Mouse (Mus musculus): ENCODE results near the gene Ccdc144b.
A peak's percentile ranks its signal among the peaks of the same experiment; 100 is the strongest.

Ccdc144b gene

DNA sequence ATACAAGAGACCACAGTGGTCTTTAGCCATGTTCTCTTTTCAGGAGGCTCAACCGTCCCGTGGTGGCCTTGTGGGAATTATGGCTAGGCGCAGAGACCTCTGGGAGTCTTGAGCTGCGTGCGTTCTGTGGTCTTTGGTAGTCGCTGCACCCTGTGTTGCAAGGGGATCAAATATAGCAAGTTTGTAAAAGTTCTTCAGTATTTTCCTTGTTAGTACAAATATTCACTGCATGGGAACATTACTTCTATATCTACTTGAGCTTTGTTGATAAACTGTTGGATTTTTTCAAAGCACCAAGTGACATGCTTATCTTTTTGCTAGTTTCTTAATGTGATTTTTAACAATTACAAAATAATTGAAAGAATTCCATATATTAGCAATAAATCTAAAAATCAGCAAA, at the start of gene Ccdc144b:
TSS of gene Ccdc144b (minus strand) at position 101 of the 400 bp plus-strand sequence.
- no peak for DNase-seq (ENCODE audit: low spot score)

DNA sequence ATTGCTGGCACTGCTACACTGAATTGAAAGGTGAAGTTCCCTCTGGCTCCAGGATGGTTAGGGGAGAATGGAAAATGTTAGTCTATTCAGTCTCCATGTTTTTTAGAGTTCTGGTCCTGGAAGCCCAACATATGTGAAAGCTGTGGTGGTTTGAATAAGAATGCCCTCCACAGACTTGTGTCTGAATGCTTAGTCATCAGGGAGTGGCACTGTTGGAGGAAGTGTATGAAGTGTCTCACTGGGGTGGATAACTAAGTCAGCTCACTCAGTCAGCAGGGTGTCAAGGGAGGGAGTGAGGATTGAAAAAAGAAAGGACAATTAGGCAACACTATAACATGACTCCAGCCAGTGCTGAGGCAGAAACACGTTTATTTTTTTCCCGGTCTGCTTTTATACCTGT, 42.0 kb upstream of the Ccdc144b start:
- no peak for DNase-seq (ENCODE audit: low spot score)

DNA sequence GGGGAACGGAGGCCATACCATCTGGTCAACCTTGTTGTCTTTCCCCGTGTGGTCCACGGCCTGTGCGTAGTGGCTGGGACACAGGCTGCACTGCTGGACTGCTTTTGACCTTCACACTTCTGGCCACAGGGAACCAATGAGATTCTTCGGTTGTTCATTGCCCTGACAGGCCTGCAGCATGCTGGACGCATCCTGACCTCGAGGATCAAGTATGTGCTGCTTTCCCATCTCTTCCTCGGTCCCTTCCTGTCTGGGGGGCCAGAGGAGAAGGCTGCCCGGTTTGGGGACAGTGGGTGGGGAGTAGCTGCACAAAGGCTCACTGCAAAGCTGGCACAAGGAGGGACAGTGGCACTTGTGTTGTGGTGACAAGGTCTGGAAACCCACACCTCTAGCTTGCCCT, 34.2 kb upstream of the Ccdc144b start:
- DNase-seq (ENCODE audit: low spot score), result no peak

DNA sequence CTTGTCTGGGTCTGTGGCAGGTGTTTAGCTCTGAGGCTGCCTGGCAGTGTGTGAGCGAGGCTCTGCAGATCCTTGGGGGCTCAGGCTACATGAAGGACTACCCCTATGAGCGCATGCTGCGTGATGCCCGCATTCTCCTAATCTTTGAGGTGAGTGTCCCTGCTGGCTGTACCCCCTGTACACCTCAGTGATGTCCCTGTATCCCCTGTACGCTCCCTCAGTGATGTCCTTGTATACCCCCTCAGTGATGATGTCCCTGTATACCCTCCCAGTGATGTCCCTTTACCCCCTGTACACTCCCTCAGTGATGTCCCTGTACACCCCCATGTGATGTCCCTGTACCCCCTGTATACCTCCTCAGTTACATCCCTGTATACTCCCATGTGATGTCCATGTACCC, 32.0 kb upstream of the Ccdc144b start:
- DNase-seq (ENCODE audit: low spot score), result no peak

DNA sequence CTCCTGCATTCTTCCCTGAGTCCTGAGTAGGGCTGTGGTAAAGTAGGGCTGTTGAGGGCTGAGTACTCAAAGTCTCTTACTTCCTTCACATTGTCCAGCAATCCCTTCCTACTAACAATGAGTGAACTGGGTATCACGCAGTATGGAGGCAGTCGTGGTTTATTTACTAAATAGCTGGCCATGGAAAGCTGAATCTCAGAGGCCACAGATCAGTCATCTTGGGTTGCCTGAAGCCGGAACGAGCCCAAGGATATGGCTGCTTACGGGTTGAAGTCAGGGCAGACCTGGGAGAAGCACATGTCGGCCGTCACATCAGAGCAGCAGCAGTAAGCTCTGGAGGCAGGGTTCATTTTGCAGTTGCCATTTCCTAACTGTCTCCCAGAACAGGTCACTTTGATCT, 30.0 kb upstream of the Ccdc144b start:
- no peak for DNase-seq (ENCODE audit: low spot score)

DNA sequence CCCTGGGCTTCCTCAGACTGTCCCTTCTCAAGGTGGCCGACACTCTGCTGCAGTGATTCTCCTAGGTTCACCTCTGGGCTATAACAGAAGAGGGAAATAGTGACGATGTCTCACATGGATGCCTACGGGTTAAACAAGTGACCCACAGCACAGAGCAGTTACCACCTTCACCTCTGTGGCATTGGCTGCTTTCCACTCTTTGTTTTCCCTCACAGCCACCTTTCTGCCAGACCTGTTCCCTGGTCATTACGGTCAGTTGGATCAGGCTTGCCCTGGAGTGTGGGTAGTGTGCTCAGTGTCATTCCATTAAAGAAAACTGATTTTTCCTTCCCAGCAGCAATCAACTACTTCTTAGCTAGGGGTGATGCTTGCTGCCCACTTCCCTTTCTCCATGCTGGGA, 29.5 kb upstream of the Ccdc144b start:
- DNase-seq (ENCODE audit: low spot score), result no peak

DNA sequence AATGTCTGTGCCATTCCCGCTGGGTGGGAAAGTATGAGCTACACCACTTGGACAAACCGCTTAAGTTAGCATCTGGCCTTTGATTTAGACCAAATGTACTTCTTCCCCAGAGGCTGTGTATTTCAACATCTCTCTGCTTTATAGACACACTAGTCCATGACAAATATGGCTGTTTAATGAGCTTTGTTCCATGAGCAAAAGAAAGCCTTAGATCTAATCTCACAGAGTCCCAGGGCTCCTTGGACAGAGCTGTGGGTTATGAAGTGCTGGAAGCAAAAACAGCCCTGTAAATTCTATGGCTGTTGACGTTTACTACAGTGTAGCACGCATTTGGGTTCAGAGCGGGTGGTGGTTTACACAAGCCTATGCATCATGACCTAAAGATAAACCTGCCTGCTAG, 27.4 kb upstream of the Ccdc144b start:
- DNase-seq (ENCODE audit: low spot score), result no peak

DNA sequence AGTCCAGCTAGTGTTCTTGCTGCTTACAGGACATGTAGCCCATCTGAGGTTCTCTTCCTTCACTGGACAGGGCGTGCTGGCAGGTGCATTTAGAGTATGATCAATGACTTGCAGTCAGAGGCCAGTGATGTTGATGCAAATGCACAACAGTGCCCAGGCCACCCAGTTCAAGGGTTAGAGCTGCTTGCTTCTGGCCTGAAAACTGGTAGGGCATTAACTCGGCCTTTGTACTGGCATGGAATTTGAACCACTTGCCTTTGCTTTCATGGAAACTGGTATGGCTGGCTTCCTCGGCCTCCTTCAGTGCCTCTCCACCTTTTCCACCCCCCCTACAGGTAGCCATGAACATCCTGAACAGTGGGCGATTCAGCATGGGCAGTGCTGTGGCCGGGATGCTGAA, 26.5 kb upstream of the Ccdc144b start:
- DNase-seq (ENCODE audit: low spot score), result no peak

DNA sequence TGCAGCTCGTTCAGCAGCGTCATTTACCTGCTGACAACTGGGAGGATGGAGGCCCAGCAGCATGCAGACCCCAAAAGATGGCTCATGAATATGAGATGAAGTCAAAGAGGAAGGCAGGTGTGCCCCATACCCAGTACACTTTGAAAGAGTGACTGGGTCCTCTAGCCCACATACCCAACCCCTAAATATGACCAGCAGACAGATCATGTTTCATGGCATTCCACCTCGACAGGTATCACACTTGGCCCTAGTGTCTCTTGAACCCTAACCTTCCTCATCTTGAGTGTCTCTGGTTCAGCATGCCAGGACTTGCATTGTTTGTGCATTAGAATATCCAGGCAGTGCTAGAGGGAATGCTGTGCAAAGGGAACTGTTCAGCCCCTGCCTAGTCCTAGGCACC, 24.0 kb upstream of the Ccdc144b start:
- no peak for DNase-seq (ENCODE audit: low spot score)

DNA sequence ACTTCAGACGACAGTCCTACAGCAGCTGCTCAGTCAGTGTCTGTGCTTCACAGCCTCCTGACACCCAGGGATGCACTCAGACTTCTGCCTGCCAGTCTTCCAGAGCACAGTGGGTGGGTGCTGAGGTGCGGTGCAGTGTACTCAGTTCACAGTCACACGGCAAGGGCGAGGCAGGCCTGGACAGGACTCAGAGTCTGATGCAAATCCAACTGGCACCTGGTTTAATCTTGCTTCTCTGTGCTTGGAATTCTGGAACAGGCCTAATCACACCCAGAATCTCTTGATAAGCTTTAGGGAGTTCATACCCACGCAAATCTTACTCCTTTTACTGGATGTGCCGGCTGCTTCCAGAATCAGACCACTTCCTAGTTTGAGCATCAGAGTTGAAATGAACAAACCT, 22.1 kb upstream of the Ccdc144b start:
- DNase-seq (ENCODE audit: low spot score), result no peak

DNA sequence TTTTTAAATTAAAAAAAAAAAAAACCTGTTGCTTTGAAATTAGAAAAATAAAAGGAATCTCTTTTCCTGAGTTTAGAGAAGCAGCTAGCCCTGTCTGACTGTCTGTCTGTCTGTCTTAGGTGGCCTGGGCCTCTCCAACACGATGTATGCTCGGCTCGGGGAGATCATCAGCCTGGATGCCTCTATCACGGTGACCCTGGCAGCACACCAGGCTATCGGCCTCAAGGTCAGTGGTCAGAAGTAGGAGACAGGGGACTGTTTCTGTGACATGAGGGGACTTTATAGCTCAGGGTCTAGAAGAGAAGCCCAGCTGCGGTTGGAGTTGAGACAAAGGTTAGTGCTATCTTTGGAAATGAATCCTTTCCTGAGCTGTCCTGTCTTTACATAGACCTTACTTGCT, 20.9 kb upstream of the Ccdc144b start:
- no peak for DNase-seq (ENCODE audit: low spot score)

DNA sequence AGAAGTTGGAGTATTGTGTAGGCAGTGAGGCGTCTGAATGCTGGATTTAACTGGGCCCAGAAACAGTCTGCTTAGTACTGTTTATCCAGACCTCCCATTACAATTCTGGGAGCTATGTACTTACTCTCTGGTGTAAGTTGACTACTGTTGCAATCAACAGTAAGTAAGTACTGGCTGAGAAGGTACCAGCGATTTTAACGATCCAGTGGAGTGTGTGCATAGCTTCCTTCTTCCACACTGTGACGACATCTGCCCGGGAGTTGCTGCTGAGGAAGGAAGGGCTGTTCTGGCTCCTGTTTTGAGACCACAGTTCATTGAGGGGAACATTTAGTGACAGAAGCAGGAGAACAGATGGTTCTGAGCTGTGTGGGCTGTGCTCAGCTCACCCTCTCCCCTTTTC, 17.7 kb upstream of the Ccdc144b start:
- no peak for DNase-seq (ENCODE audit: low spot score)

DNA sequence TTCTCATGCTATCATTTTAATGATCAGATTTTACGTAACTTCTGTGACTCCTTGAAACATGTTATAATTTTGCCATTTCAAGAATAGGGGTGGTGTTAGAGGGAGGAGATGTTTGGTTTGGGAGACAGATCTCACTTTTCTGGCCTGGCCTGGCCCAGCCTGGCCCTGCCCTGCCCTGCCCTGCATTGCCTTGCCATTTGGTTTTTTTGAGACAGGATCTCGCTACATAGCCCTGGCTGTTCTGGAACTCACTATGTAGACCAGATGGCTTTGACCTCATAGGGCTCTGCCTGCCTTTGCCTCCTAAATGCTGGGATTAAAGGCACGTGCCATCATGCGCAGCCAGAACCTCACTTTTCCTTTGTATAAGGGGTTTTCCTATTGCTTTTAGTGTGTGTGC, 17.1 kb upstream of the Ccdc144b start:
- no peak for DNase-seq (ENCODE audit: low spot score)

DNA sequence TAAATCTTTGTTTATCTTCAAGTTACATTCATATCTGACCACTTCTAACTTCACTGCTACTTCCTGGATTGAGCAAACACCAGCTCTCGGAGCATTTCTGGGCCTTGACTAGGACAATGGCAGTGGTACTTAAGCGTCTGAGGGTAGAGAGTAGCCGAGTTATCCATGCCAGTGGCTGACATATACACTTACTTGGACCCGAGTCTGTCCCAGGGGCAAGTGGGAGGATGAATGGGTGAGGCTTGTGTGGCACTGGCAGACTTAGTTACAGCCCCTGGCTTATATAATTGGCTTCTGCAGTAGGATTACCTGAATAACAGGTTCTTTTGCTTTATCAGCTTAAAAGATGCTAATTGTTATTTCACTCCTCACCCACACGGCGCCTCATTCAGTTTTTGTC, 14.4 kb upstream of the Ccdc144b start:
- no peak for DNase-seq (ENCODE audit: low spot score)

DNA sequence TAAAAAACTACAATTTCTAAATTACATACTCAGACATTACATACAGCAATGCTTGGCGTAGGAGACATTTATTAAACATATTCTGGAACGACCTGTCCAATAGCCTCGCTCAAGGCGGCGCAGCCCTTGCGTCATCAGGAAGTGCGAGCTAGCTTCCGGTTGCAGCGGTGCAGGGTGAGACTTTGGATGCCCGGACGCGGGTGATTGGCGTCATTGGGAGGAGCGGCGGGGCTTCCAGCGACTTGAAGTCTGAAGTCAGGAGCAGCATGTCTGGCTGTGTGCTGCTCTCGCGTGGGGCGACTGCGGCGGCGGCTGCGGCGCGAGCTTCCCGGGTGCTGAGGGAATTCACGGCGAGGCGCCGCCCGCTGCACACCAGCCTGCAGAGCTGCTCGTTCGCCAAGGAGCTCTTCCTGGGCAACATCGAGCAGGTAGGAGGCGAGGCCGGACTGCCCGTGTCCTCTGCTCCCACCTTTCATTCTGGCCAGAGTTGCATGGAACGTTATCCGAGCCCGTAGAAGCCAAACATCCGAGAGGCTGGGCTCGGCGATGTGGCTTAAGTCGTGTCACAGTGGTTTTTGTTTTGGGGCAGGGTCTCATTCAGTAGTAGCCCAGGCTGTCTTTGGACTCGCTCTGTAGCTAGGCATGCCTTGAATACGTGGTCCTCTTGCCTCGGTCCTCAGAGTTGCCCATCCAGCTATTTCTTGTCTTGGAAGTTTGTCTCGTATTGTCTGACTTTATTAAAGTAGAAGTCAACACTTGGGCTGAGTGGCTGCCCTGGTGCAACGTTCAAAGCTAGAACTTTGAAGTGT, 12.7 kb upstream of the Ccdc144b start, which contains the start of gene Acad9:
TSS of gene Acad9 (plus strand) at position 137 of the 809 bp plus-strand sequence.
- peak; percentile 97 for DNase-seq (ENCODE audit: low spot score)

DNA sequence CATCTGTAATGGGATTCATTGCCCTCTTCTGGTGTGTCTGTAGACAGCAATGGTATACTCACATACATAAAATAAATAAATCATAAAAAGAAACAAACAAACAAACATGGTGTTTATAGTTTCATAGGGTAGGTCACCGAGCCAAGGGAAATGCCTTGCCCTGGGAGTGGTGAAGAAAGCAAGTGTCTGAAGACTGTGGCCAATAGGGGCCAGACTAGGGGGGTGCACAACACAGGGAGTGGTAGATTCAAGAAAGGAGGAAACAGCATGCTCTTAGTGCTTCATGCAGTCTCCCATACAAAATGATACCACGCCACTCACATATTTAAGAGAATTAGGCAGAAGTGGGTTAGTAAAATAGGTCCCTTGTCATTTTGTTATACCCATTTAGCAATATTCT, 11.8 kb upstream of the Ccdc144b start:
- DNase-seq (ENCODE audit: low spot score), result no peak

DNA sequence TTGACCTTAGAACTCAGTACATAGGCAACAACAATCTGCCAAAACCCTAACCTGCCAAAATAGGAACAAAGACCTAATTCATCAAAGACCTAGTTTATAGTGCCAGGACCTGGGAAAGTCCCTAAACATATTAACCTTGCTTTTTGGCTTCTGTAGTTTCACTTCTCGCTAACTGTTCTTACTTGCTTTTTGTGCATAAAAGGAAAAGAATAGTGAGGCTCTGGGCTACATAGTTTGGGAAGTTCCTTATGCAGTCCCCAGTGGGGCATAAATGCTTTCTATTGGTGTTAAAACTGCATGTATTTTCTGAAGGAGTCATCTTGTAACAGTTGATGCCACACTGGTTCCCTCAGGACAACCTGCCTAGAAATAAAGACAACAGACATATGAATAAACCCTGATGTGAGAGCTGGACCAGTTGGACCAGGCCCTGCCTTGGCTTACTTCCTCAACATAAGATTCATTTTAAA, 11.3 kb upstream of the Ccdc144b start:
- DNase-seq (ENCODE audit: low spot score), result no peak

DNA sequence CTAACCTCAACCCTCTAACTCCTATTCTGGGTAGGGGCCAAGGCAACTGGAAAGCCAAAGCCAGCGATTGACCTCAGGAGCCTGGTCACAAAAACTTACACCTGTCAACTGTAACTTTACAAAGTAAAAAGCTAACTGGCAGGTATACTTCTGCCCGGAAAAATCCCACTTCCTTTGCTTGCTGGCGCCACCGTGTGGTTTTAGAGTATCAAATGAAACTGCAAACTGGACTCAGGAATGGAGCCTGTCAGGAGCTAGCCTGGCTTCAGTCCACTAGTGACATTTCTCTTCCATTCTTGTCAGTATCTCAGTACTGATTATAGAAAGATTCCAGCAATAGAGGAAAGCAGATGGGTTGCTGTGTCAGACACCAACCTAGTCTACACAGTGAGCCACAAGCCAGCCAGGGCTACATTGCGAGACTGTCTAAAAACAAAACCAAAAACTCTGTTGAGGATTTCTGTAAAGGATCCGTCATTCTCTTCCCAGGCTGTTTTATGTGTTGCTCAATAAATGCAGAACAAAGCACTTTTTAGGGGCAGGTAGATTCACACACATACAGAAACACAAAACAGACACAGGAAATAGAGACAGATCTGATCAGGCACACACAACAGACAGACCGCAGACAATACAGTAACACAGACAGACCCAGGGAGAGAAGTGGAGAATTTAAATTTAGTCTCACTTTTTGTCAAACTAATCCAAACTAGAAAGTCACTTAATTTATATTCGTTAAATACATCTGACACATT, 6.9 kb upstream of the Ccdc144b start:
- peak; percentile 81 for DNase-seq (ENCODE audit: low spot score)

DNA sequence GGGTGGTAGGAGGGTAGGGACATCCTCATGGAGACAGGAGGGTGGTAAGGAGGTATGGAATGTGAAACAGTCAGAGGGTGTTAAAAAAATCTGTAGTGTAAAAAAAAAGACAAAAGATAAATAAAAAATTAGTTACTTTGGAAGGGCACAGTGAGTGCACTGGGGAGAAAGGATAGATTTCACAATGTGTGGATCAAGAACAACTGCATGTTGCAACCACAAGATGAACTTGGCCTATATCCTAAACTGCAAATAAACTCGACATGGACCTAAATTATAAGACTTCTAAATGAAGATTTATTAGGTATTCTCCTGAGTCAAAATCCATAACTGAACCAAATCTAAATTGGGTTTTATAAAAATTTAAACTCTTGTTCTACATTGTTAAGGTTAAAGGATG, 4.2 kb downstream of the Ccdc144b start:
- DNase-seq (ENCODE audit: low spot score), result no peak

DNA sequence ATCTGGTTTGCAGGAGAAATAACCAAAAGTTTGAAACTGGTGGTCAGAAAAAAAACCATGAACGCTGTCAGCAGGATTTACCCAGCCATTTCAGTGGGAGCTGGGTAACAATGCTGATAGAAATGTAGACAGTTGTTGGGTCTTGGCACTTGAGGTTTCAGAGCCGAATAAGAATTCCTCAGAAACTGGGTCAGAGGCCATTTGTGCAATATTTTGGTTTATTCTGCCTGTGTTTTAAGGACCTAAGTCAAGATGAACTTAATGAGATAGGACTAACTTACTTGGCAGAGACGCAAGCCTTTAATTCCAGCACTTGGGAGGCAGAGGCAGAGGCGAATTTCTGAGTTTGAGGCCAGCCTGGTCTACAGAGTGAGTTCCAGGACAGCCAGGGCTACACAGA, 8.3 kb downstream of the Ccdc144b start:
- no peak for DNase-seq (ENCODE audit: low spot score)

DNA sequence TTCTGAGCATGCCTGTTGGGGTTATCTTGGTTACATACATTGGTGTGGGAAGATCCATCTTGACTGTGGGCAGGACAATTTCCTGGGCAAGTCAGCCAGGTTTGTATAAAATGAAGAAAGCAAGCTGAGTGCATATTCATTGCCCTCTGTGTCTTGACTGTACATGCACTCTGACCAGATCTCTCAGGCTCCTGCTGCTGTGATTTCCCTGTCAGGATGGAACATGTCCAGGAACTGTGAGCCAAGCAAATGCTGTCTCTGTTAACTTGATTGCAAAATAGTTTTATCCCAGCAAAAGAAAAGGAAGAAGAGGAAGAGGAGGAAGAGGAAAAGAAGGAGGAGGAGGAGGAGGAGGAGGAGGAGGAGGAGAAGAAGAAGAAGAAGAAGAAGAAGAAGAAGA, 8.8 kb downstream of the Ccdc144b start:
- no peak for DNase-seq (ENCODE audit: low spot score)

DNA sequence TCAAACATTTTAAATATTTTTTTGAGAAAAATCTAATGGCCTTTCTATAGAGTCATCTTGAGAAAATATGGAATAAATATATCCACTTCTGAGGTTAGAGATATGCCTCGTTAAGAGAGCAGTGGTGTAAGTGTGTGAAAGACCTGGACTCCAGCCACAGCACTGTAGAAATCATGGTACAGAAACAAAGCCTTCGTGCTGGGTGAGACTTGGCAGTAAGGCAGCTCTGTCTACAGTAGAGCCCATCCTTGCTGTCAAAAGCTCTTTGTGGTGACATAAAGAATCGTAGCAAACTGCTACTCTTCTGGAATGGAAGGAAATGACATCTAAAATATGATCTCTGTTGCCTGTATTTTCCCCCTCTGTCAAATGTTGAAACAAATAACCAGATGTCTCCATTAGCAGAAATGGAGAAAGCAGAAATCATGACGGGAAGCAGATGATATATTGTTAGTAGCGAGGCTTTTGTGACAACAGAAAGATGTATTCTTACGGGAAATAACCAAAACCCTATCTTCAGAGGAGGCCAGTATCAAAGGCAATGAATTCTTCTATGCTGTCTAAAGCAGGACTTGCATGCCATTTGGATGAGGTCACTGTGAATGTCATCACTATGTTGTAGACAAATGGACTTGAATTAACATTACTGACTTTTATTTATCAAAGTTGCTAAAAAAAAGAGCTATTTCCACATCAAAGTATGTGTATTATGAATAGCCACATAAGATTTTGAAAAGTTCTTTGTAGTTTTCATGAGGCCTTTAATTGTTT, 21.4 kb downstream of the Ccdc144b start:
- DNase-seq (ENCODE audit: low spot score), result no peak

DNA sequence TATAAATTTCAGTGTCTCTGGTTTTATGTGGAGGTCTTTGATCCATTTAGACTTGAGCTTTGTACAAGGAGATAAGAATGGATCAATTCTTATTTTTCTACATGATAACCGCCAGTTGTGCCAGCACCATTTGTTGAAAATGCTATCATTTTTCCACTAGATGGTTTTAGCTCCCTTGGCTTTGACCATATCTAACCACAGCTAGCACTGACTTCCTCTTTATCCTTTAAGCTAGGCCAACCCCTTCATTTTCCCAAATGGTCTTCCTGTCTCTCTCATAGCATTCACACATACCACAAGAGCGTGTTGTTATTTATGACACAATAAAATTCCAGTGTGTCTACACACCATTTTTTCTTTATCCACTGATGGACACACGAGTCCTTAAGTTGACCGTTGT, 23.4 kb downstream of the Ccdc144b start:
- no peak for DNase-seq (ENCODE audit: low spot score)
